Mouse (Mus musculus) liver, embryonic 14.5 days (tissue): Measurements from ENCODE around the gene Mpnd. TPM values are rescaled to one million over a fixed set of nuclear protein-coding genes. Genes with fewer than 3 reads are reported as not detected.

Source experiments
- ATAC-seq: fragments of 200-750 bp; cut with Nextera tagmentation; 2 replicates; pipeline ENCODE4 v1.8.0; 2017; ENCODE audit warnings: moderate number of reproducible peaks, mild to moderate bottlenecking, moderate library complexity; ENCODE audit not compliant: insufficient read depth
- DNase-seq, 3 experiments: peaks; one replicate each; pipeline ENCODE4 v3.0.0-alpha.2; 2012 to 2013; ENCODE audit warnings: low read depth in 3 of 3, low spot score in 3 of 3
- H3K27ac ChIP-seq: fragments of 300-500 bp; sonication (generic); 2 replicates; pipeline ENCODE4 v1.5.1; 2014; ENCODE audit warnings: moderate library complexity, mild to moderate bottlenecking, control low read depth, inconsistent platforms
- H3K27me3 ChIP-seq: fragments of 300-500 bp; sonication (generic); 2 replicates; pipeline ENCODE4 v1.6.1; 2014; ENCODE audit warnings: mild to moderate bottlenecking, low read length, moderate library complexity; ENCODE audit not compliant: control insufficient read depth, insufficient read depth
- H3K36me3 ChIP-seq: fragments of 300-500 bp; sonication (generic); replicated peaks from 2 replicates; pipeline ENCODE4 v1.6.1; 2014; ENCODE audit warnings: low read depth; ENCODE audit not compliant: control insufficient read depth, insufficient read depth
- H3K4me1 ChIP-seq, 2 experiments: fragments of 200-500 bp in 1 of 2; fragments of 300-500 bp in 1 of 2; sonication (generic) in 1 of 2; replicated peaks; 2 replicates each; pipeline ENCODE4 v1.6.1; 2012 to 2014; ENCODE audit warnings: antibody characterized with exemption in 1 of 2, inconsistent platforms in 1 of 2, low read length in 1 of 2; ENCODE audit not compliant: control insufficient read depth in 2 of 2, insufficient read depth in 2 of 2
- H3K4me2 ChIP-seq: fragments of 300-500 bp; sonication (generic); 2 replicates; pipeline ENCODE4 v1.6.1; 2014; ENCODE audit warnings: low read depth, mild to moderate bottlenecking, control low read depth, moderate library complexity
- H3K4me3 ChIP-seq, 2 experiments: fragments of 200-500 bp in 1 of 2; fragments of 300-500 bp in 1 of 2; sonication (generic) in 1 of 2; 2 replicates each; pipeline ENCODE4 v1.5.1; 2012 to 2014; ENCODE audit warnings: low read depth in 2 of 2, low read length in 2 of 2, mild to moderate bottlenecking in 2 of 2, control low read depth in 1 of 2, inconsistent platforms in 1 of 2, moderate library complexity in 1 of 2; ENCODE audit not compliant: insufficient read depth in 1 of 2
- H3K9ac ChIP-seq: fragments of 300-500 bp; sonication (generic); replicated peaks from 2 replicates; pipeline ENCODE4 v1.6.1; 2014; ENCODE audit warnings: mild to moderate bottlenecking, control low read depth, moderate library complexity
- H3K9me3 ChIP-seq: fragments of 300-500 bp; sonication (generic); 2 replicates; pipeline ENCODE4 v1.6.1; 2016; ENCODE audit warnings: low read length, mixed read lengths; ENCODE audit not compliant: control insufficient read depth
- CTCF ChIP-seq: IDR thresholded peaks from 2 replicates; pipeline ENCODE4 v1.5.1; 2016; ENCODE audit warnings: antibody characterized with exemption, low read depth, control low read depth
- EP300 ChIP-seq: IDR thresholded peaks from 2 replicates; pipeline ENCODE4 v1.6.1; 2016; ENCODE audit warnings: antibody characterized with exemption, low read depth
- WGBS: fragments of 180-500 bp; shearing (Covaris S2); extraction: QIAGEN DNeasy Blood & Tissue Kit; methylation state at CpG from one replicate; pipeline ENCODE4 v1.1.7; 2014; ENCODE audit not compliant: insufficient replicate concordance; 5-methylcytosine and 5-hydroxymethylcytosine counted together
- polyA plus RNA-seq, 2 experiments: library from polyadenylated mRNA; depleted of rRNA in 1 of 2; stranded (reverse) in 1 of 2; unstranded in 1 of 2; fragments of >200 nt; fragmentation: Nextera tagmentation in 1 of 2; extraction: Ambion mirVana in 1 of 2; gene quantifications; 2 replicates each; pipeline versions ENCODE4 v1.2.1 to v1.2.3; 2012 to 2014

The Mpnd gene
- polyA plus RNA-seq, 2 experiments, result 12.9 to 15.7 TPM

DNA sequence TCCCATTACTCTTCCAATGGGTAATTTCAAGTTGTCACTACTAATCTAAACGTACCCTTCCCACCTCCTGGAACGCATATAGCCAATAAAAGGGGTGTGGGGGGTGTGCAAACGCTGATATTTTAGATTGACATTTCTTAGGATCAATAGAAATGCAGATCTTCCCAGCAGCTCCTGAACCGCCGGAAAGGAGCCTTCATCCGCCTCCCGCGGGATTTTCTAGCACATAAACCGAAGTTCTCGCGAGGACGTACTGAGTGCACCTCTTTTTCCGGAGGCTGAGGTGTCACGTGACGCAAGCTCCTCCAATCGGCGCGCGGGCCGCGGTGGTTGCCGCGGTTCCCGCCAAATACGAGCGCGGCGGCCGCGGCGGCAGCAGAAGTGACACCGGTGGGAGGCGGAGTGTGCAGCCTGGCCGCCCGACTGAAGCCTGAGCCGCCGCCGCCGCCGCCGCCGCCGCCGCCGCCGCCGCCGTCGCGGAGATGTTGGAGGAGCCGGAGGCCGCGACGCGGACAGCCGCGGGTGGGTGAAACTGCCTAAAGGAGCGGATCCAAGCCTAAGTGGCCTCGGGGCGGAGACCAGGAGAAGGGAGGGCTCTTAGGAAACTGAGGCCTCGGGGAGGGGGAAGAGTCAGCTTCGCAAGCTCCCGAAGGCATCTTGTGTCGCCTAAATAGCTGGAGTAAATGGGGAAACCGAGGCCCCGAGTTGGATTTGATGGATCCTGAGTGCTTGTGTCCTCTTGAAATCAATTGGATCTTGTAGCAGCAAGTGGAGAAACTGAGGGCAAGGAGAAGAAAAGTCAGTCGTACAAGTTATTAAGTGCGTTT, 34.7 kb downstream of the Mpnd start, which contains the start of gene Chaf1a:
TSS of gene Chaf1a (plus strand) at position 410 of the 827 bp plus-strand sequence.
- Histone ChIP-seq H3K9me3 (no peaks in the 10 kb centered on the region), H3K4me3 (peak within 1 kb of the TSS; percentile 90 to 97), H3K4me2 (peak within 1 kb of the TSS; percentile 91), H3K27ac (peak within 1 kb of the TSS; percentile 78), H3K4me1 (peaks cover 10 to 19% of the 10 kb centered on the region in 2 experiments), H3K36me3 (peaks cover 20% of the 10 kb centered on the region), H3K9ac (peak within 1 kb of the TSS; percentile 87), H3K27me3 (no peaks in the 10 kb centered on the region)
- under 1% methylated on average over 53 of the region's 68 CpGs for WGBS
- no peak for TF ChIP-seq CTCF
- TF ChIP-seq EP300, result peak; percentile 54; the same call in 1 of the 2 replicates
- DNase-seq (peak; percentile 98 to 99 (median 98)), ATAC-seq (peak; percentile 75)

DNA sequence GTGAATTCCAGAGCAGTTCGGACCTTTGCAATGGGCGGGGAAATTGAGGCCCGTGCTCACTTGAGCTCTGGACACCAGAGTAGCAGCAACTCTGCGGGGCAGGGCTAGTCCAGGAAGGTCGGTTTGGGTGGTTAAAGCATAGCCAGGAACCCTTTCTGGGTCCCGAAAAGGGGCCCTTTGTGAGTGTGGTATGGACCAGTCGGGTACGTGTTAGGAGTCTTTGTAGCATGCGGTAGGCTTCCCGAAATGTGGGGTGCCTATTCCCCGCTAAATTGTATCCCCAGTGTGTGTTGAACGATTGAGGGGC, 35.3 kb downstream of the Mpnd start:
- no peak for ATAC-seq
- Histone ChIP-seq H3K4me1 (peaks cover 10 to 17% of the 10 kb centered on the region in 2 experiments), H3K9ac (peak overlapping the region; percentile 87), H3K36me3 (peaks cover 25% of the 10 kb centered on the region), H3K27me3 (no peaks in the 10 kb centered on the region), H3K4me3 (peak overlapping the region; percentile 90 to 97), H3K27ac (peak overlapping the region; percentile 75), H3K4me2 (peak overlapping the region; percentile 91), H3K9me3 (no peaks in the 10 kb centered on the region)
- TF ChIP-seq EP300, result no peak
- no peak for TF ChIP-seq CTCF
- DNase-seq, result peak in 1 of 3 experiments; percentile 28
- WGBS, result under 1% methylated on average over 12 of the region's 12 CpGs

DNA sequence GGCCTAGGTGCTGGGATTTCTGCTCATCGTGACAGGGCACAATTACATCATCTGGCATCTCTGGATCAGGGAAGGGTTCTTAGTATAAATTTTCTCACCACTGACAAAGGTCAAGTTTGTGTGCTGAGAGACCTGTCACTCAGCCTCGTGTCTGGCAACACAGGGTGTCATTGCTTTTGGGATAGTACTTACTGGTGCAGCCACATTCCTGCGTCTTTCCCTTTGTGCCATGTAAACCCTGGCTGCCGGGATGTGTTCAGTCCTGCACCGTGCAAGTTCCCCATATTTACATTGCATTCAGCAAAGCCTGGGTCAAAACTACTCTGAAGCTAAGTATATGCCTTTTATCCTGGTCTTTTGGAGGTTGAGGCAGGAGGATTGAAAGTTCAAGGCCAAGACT, 45.9 kb downstream of the Mpnd start:
- H3K27ac ChIP-seq, result no peak overlapping the region

DNA sequence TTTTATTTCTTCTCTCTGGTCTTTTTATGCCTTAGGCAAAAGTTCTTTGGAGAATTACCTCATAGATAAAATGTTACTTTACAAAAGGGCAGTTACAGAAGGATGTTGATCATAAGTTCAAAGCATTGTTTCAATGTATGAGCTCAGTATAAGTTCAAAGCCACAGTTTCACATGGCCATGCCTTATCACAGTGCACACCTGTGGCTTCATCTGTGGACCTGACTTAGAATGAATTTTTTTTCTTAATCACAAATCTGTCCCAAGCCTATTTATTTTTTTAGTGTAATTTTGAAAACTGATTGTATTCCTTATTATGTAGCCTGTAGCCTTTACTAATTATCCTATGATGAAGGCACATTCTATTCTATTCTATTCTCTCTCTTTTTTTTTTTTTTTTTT, 49.4 kb downstream of the Mpnd start:
- no peak overlapping the region for H3K9ac ChIP-seq
- DNase-seq, result no peak
- no peak overlapping the region for H3K4me3 ChIP-seq
- H3K36me3 ChIP-seq, result peaks cover 69% of the 10 kb centered on the region
- no peak overlapping the region for H3K27ac ChIP-seq
- H3K9me3 ChIP-seq, result no peaks in the 10 kb centered on the region
- TF ChIP-seq CTCF (no peak), EP300 (no peak)
- no peaks in the 10 kb centered on the region for H3K27me3 ChIP-seq
- H3K4me1 ChIP-seq, result no peaks in the 10 kb centered on the region
- H3K4me2 ChIP-seq, result no peak overlapping the region
- ATAC-seq, result no peak

More for the DNA sequence above, 45.9 kb downstream of the Mpnd start:
- H3K4me2 ChIP-seq, result no peak overlapping the region
- TF ChIP-seq EP300 (no peak), CTCF (no peak)
- H3K36me3 ChIP-seq, result peaks cover 65% of the 10 kb centered on the region
- ATAC-seq (no peak), DNase-seq (no peak)
- 80% methylated on average over 5 of the region's 5 CpGs for WGBS
- H3K4me3 ChIP-seq, result no peak overlapping the region
- H3K27me3 ChIP-seq, result no peaks in the 10 kb centered on the region
- no peaks in the 10 kb centered on the region for H3K4me1 ChIP-seq
- H3K9ac ChIP-seq, result no peak overlapping the region
- H3K9me3 ChIP-seq, result no peaks in the 10 kb centered on the region

DNA sequence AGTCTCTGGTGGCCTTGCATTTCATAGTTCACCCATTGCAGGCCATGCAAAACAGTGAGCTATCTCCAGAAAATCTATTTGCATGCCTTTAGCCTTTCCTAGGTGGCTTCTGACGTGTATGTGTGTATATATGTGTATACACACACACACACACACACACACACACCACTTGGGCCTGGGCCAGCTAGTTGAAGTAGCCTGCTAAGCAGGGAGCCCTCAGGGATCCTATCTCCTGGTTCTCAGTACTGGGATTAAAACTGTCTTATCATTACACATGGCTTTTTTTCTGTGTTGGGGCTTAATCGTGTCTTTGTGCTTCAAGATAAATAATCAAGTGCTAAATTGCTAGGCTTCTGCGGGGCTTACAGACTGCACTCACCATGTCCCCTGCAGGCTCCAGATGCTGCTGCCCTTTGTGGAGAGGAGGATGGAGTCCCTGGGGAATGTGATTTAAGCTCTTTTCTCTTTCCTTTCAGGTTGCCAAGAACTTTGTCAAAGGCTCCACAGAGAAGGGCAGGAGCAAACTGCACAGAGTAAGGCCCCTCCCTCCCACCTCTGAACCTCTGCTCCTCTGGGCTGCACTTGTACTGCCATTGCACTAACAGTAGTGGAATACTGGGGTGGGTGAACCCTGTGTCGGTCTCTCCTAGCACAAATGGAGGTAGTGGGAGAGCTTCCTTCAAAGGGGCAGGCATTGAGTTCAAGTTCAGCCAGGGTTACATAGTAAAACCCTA, 50.6 kb downstream of the Mpnd start:
- H3K36me3 ChIP-seq, result peaks cover 69% of the 10 kb centered on the region
- DNase-seq (no peak), ATAC-seq (peak; percentile 24; the same call in 1 of the 2 replicates)
- no peaks in the 10 kb centered on the region for H3K4me1 ChIP-seq
- H3K9me3 ChIP-seq, result no peaks in the 10 kb centered on the region
- H3K27ac ChIP-seq, result no peak overlapping the region
- WGBS, result 50% methylated on average over 4 of the region's 4 CpGs
- no peak for TF ChIP-seq CTCF
- no peak for TF ChIP-seq EP300
- H3K4me2 ChIP-seq, result no peak overlapping the region
- no peaks in the 10 kb centered on the region for H3K27me3 ChIP-seq
- no peak overlapping the region for H3K9ac ChIP-seq
- no peak overlapping the region for H3K4me3 ChIP-seq
